Mouse (Mus musculus) intestine, embryonic 14.5 days (tissue): ENCODE results near the gene Slc5a5. TPM values are rescaled to one million over a fixed set of nuclear protein-coding genes. Genes with fewer than 3 reads are reported as not detected.
A peak's percentile ranks its signal among the peaks of the same experiment; 100 is the strongest.

ENCODE experiments used
- ATAC-seq: fragments of 200-750 bp; cut with Nextera tagmentation; replicated peaks from 2 replicates; pipeline ENCODE4 v1.8.0; 2017; ENCODE audit warnings: low read depth, moderate number of reproducible peaks, moderate TSS enrichment, moderate library complexity; ENCODE audit not compliant: low FRiP score, low TSS enrichment
- DNase-seq: peaks from one replicate; pipeline ENCODE4 v3.0.0-alpha.2; 2018; ENCODE audit warnings: low spot score
- H3K27ac ChIP-seq: fragments of 300-500 bp; sonication (generic); 2 replicates; pipeline ENCODE4 v1.5.1; 2014; ENCODE audit warnings: low read depth, mild to moderate bottlenecking, control low read depth
- H3K27me3 ChIP-seq: fragments of 300-500 bp; sonication (generic); replicated peaks from 2 replicates; pipeline ENCODE4 v1.6.1; 2014; ENCODE audit warnings: low read length, control low read depth; ENCODE audit not compliant: control insufficient read depth, insufficient read depth
- H3K36me3 ChIP-seq: fragments of 300-500 bp; sonication (generic); 2 replicates; pipeline ENCODE4 v1.6.1; 2014; ENCODE audit warnings: low read length, control low read depth; ENCODE audit not compliant: control insufficient read depth, insufficient read depth
- H3K4me1 ChIP-seq: fragments of 300-500 bp; sonication (generic); replicated peaks from 2 replicates; pipeline ENCODE4 v1.6.1; 2014; ENCODE audit warnings: low read length, control low read depth, mixed read lengths; ENCODE audit not compliant: control insufficient read depth, insufficient read depth
- H3K4me2 ChIP-seq: fragments of 300-500 bp; sonication (generic); 2 replicates; pipeline ENCODE4 v1.6.1; 2014; ENCODE audit warnings: low read length
- H3K4me3 ChIP-seq: fragments of 300-500 bp; sonication (generic); 2 replicates; pipeline ENCODE4 v1.5.1; 2014; ENCODE audit warnings: low read depth, low read length, control low read depth, mixed read lengths
- H3K9ac ChIP-seq: fragments of 300-500 bp; sonication (generic); 2 replicates; pipeline ENCODE4 v1.6.1; 2014; ENCODE audit warnings: mild to moderate bottlenecking, low read length
- H3K9me3 ChIP-seq: fragments of 300-500 bp; sonication (generic); 2 replicates; pipeline ENCODE4 v1.6.1; 2016; ENCODE audit warnings: low read length, control low read depth; ENCODE audit not compliant: control insufficient read depth
- WGBS: fragments of 180-500 bp; shearing (Covaris S2); extraction: QIAGEN DNeasy Blood & Tissue Kit; methylation state at CpG from one replicate; pipeline ENCODE4 v1.1.7; 2014; 5-methylcytosine and 5-hydroxymethylcytosine counted together
- polyA plus RNA-seq: library from polyadenylated mRNA; unstranded; fragments of >200 nt; fragmentation: Nextera tagmentation; extraction: Ambion mirVana; gene quantifications from 2 replicates; pipeline ENCODE4 v1.2.1, GENCODE M21; 2014

Slc5a5 gene
- polyA plus RNA-seq, 1 experiment from 2014 or later, result 0.45 TPM

DNA sequence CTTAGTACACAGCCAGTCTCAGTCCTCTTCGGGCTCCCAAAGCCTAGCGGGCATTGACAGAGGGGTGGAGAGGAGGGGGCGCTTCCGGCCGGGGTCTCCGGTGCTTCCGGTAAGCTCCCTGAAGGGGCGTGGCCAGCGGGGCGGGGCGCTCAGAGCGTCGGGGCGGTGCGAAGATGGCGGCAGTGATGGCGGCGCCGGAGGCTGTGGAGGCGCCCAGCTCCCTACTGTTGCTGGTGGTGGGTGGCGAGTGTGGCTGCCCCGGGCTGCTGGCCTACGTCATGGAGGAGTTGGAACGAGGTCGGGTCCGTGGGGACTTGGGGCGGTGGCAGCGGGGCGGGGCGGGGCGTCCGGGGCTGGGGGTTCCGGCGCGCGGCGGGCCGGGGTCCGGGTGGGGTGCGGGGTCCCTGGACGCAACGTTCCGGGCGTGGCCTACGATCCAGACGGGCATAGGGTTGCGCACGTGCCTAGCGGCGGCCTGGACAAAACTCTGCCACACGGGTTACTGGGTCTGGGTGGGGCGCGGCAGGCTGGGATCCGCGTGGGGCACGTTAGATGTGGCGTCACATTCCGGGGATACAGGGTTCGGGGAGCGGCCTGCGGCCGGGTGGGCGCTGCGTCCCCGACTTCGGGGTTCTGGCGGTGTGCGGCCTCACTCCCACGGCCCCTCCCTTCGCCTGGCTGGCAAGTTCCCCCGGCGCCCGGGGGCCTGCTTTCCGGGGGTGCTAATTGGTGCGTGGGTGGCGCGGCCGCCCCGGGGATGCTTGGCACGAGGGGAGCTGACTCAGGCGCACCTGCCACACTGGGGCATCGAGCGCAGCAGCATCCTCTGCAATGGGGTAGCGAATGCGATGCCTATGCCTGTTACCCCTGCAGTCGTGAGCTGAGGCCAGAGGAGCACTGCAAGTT is 13.5 kb upstream of the Slc5a5 start, which contains the start of gene Map1s:
Map1s (plus strand) TSS at position 102 of the 906 bp plus-strand sequence.
- 0 out of 2 replicates have a peak, but pooled peaks cover 2% of the 10 kb centered on the region for H3K27me3 ChIP-seq
- H3K9me3 ChIP-seq, result no peaks in the 10 kb centered on the region
- H3K36me3 ChIP-seq, result peaks cover 10% of the 10 kb centered on the region
- peak within 1 kb of the TSS; percentile 90 for H3K27ac ChIP-seq
- peak within 1 kb of the TSS; percentile 73 for H3K4me2 ChIP-seq
- peak within 1 kb of the TSS; percentile 92 for H3K9ac ChIP-seq
- peak within 1 kb of the TSS; percentile 80 for H3K4me3 ChIP-seq
- DNase-seq (peak; percentile 91), ATAC-seq (peak; percentile 92)
- WGBS, result under 1% methylated on average over 81 of the region's 86 CpGs
- peaks cover 10% of the 10 kb centered on the region for H3K4me1 ChIP-seq

DNA sequence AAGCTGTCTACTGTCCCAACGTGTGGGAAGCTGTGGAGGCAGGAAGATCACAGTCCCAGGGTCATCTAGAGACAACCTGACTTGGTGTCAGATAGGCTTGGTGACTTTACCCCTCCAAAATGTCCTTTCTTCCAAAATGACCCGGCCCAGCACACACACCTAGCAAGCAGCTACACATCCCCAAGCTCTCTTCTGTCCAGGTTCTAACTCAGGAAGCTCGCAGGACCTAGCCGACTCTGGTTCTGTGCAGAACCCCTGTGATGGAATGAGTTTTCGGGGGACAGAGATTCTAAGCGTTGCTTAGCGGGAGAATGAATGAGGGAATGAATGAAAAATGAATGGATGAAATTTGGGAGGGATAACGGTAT is 12.9 kb upstream of the Slc5a5 start:
- peak overlapping the region; percentile 90; the same call in 1 of the 2 replicates for H3K27ac ChIP-seq
- H3K9ac ChIP-seq, result peak overlapping the region; percentile 92
- ATAC-seq, result peak; percentile 7; the same call in 1 of the 2 replicates
- H3K36me3 ChIP-seq, result 0 out of 2 replicates have a peak, but pooled peaks cover 5% of the 10 kb centered on the region
- no peak for DNase-seq
- H3K4me2 ChIP-seq, result peak overlapping the region; percentile 73
- 18% methylated on average over 8 of the region's 8 CpGs for WGBS
- H3K9me3 ChIP-seq, result no peaks in the 10 kb centered on the region
- peaks cover 10% of the 10 kb centered on the region for H3K4me1 ChIP-seq
- H3K4me3 ChIP-seq, result peak overlapping the region; percentile 80
- H3K27me3 ChIP-seq, result 0 out of 2 replicates have a peak, but pooled peaks cover 2% of the 10 kb centered on the region

DNA sequence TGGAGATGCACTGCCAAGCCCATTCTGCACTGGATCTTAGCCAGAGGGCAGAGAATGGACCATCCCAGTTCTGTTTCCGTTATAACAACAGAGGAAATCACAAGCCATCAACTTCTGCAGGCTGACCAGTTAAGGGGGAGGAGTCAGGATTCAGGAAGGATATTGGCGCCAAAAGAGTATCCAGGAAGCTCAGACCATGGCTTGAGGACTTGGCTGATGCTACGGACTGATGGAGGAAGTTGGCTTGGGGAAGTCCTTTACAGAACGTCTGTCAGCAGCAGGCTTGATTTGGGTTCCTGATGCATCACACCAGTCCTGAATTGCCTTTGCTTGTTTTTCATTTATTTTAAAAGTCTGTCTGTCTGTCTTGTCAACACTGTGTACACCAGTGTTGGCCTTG is 12.0 kb upstream of the Slc5a5 start:
- Histone ChIP-seq H3K36me3 (0 out of 2 replicates have a peak, but pooled peaks cover 4% of the 10 kb centered on the region), H3K9ac (no peak overlapping the region), H3K9me3 (no peaks in the 10 kb centered on the region), H3K27me3 (0 out of 2 replicates have a peak, but pooled peaks cover 2% of the 10 kb centered on the region), H3K4me1 (peaks cover 10% of the 10 kb centered on the region), H3K4me3 (no peak overlapping the region), H3K27ac (no peak overlapping the region), H3K4me2 (no peak overlapping the region)
- no peak for DNase-seq
- WGBS, result 55% methylated on average over 4 of the region's 4 CpGs
- ATAC-seq, result no peak

DNA sequence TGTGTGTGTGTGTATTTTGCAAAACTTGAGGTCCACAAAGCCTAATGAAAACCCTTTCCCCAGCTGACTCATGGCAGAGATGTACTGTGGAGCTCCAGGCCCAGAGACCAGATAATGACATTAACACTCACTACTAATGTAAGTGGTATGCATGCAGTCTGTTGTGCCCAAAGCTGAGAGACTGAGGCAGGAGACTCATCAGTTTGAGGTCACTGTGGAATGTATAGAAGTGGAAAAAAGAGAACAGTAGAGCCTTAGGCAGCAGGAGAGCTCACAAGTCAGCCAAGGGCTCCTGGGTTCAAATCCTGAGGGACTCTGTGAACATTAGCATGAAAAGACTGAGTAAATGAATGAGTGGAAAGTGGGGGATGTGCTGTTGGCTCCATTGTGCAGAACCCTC is 11.0 kb upstream of the Slc5a5 start:
- DNase-seq (no peak), ATAC-seq (no peak)
- Histone ChIP-seq H3K4me1 (peaks cover 10% of the 10 kb centered on the region), H3K9ac (no peak overlapping the region), H3K4me3 (no peak overlapping the region), H3K27ac (no peak overlapping the region), H3K27me3 (0 out of 2 replicates have a peak, but pooled peaks cover 2% of the 10 kb centered on the region), H3K9me3 (no peaks in the 10 kb centered on the region), H3K36me3 (no peaks in the 10 kb centered on the region), H3K4me2 (no peak overlapping the region)

DNA sequence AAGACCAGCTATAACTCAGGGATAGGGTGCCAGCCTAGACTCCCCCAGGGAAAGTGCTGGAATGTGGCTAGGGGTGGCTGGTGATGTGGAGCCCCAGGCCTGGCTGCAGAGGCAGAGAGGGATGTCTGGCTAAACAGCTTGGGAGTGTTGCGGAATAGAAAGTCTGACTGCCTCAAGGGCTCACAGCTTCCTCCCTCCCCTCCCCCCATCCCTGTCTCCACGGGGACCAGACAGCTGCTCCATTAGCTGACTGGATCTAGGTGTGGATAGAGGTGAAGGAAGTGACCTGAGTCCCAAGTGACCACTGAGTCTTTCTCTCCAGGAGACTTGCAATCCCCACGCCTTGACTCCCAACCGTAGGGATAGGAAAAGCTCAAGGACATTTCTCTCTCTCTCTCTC is 10.6 kb upstream of the Slc5a5 start:
- Histone ChIP-seq H3K4me3 (no peak overlapping the region), H3K9ac (no peak overlapping the region), H3K27ac (no peak overlapping the region), H3K27me3 (0 out of 2 replicates have a peak, but pooled peaks cover 2% of the 10 kb centered on the region), H3K9me3 (no peaks in the 10 kb centered on the region), H3K36me3 (no peaks in the 10 kb centered on the region), H3K4me2 (no peak overlapping the region), H3K4me1 (peaks cover 14% of the 10 kb centered on the region)
- DNase-seq, result no peak
- WGBS, result 45% methylated on average over 4 of the region's 4 CpGs
- ATAC-seq, result no peak

DNA sequence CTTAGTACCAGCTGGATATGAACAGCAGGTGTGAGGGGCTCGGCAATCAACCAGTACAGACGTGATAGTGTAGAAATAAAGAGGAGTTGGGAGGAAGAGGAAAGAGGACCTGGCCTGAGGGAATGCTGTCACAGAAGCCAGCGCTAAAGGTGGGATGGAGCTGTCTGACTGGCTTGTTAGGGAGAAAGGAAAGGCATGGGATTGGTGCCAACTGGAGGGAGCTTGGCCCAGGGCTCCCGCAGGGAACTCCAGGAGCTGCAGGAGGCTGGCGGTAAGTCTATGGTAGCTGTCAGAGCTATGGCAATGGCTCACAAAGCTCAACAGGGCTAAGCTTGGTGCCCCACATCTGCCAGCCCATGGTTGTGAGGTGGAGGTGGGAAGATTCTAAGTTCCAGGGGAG is 9.7 kb upstream of the Slc5a5 start:
- no peak for DNase-seq
- Histone ChIP-seq H3K27me3 (0 out of 2 replicates have a peak, but pooled peaks cover 2% of the 10 kb centered on the region), H3K4me3 (no peak overlapping the region), H3K36me3 (no peaks in the 10 kb centered on the region), H3K9ac (no peak overlapping the region), H3K9me3 (no peaks in the 10 kb centered on the region), H3K27ac (no peak overlapping the region), H3K4me2 (no peak overlapping the region), H3K4me1 (peaks cover 14% of the 10 kb centered on the region)
- 36% methylated on average over 5 of the region's 5 CpGs for WGBS
- ATAC-seq, result no peak

DNA sequence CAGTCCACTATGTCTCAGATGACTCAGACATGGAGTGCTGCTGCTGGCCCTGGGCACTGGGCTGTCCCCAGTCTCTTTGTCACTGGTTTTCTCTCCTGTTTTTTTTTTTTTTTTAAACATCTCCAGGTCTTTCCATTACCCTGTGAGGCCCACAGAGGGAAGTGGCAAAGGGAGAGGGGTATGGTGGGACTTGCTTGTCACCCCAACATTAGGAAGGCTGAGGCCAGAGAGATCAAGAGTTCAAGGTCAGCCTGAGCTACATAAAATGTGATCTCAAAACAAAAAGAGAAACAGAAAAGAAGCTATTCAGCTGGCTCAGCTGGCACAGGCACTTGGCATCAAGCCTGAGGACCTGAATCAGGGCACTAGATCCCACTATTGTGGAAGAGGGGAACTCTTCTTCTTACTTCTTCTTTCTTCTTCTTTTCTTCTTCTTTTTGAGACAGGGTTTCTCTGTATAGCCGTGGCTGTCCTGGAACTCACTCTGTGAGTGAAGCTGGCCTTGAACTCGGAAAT is 8.4 kb upstream of the Slc5a5 start:
- ATAC-seq (no peak), DNase-seq (no peak)
- WGBS, result 71% methylated on average over 2 of the region's 2 CpGs
- Histone ChIP-seq H3K27ac (no peak overlapping the region), H3K9me3 (no peaks in the 10 kb centered on the region), H3K4me1 (peaks cover 8% of the 10 kb centered on the region; the same call in 1 of the 2 replicates), H3K9ac (no peak overlapping the region), H3K27me3 (0 out of 2 replicates have a peak, but pooled peaks cover 2% of the 10 kb centered on the region), H3K36me3 (no peaks in the 10 kb centered on the region), H3K4me2 (no peak overlapping the region), H3K4me3 (no peak overlapping the region)

DNA sequence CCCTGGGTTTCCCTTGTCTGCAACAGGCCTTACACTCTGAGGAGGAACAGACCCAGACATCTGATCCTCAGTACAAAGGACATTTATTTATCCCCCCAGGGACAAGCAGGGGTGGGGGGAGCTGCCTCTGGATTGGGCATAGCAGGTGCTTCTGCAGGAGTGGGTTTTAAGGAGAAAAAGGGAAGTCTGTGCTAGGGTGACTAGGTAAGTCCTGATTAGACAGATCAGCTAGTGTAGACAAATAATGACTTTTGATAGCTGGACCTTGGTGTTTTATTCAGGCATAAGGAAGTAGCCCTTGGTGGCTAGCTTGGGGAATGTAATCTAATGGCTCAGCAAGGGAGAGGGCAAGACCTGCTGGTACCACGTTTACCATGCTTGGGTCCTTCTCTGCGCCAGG is 6.7 kb upstream of the Slc5a5 start:
- H3K4me2 ChIP-seq, result no peak overlapping the region
- no peak for ATAC-seq
- H3K27me3 ChIP-seq, result 0 out of 2 replicates have a peak, but pooled peaks cover 2% of the 10 kb centered on the region
- WGBS, result 87% methylated on average over 2 of the region's 2 CpGs
- no peaks in the 10 kb centered on the region for H3K9me3 ChIP-seq
- no peak overlapping the region for H3K9ac ChIP-seq
- H3K36me3 ChIP-seq, result peaks cover 16% of the 10 kb centered on the region
- no peak for DNase-seq
- no peak overlapping the region for H3K4me3 ChIP-seq
- H3K27ac ChIP-seq, result no peak overlapping the region
- H3K4me1 ChIP-seq, result 0 out of 2 replicates have a peak, but pooled peaks cover 4% of the 10 kb centered on the region
